Mouse (Mus musculus): ENCODE data around the gene Ankrd28. TPM values are rescaled to one million over a fixed set of nuclear protein-coding genes. Genes with fewer than 3 reads are reported as not detected.

Ankrd28 gene
- polyA plus RNA-seq, 1 experiment from 2014 or later: 7.5 TPM

DNA sequence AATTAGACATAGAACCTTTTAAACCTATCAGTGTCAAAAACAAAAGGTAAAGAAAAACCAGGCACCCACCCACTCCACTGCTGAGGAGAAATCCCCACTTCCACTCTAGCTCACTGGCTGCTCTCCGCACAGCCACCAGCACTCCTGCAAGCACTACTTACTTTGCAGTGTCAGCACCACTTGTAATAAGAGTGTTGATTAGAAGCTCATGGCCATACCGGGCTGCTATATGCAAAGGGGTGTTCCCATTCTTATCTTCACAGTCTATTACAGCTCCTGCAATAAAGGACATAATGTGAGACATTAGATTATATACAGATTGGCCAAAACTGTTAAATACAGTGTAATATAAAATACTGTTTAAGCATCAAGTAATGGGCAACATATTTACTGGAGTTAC is 95.6 kb downstream of the Ankrd28 start:
- Histone ChIP-seq H3K9me3 (ENCODE audit: low read length) (no peaks in the 10 kb centered on the region), H3K4me1 (ENCODE audit: insufficient read depth, low read length) (no peaks in the 10 kb centered on the region), H3K4me2 (replicated peaks; ENCODE audit: low read depth, low read length) (no peak overlapping the region), H3K36me3 (ENCODE audit: insufficient read depth, low read length) (peaks cover 10% of the 10 kb centered on the region; the same call in 1 of the 2 replicates), H3K27ac (ENCODE audit: low read length) (no peak overlapping the region), H3K4me3 (ENCODE audit: low read length) (no peak overlapping the region), H3K27me3 (ENCODE audit: insufficient read depth, low read length) (no peaks in the 10 kb centered on the region), H3K9ac (replicated peaks; ENCODE audit: low read length) (no peak overlapping the region)
- 90% methylated on average over 2 of the region's 2 CpGs for WGBS
- no peak for ATAC-seq (ENCODE audit: low FRiP score, low TSS enrichment)

- Histone ChIP-seq H3K4me1 (ENCODE audit: insufficient read depth, low read length) (no peaks in the 10 kb centered on the region), H3K4me2 (replicated peaks; ENCODE audit: low read depth, low read length) (no peak overlapping the region), H3K27ac (ENCODE audit: low read length) (no peak overlapping the region), H3K9ac (replicated peaks; ENCODE audit: low read length) (no peak overlapping the region), H3K36me3 (ENCODE audit: insufficient read depth, low read length) (peaks cover 19% of the 10 kb centered on the region), H3K9me3 (ENCODE audit: low read length) (no peaks in the 10 kb centered on the region), H3K4me3 (ENCODE audit: low read length) (no peak overlapping the region), H3K27me3 (ENCODE audit: insufficient read depth, low read length) (no peaks in the 10 kb centered on the region)
- 89% methylated on average over 3 of the region's 3 CpGs for WGBS
- no peak for ATAC-seq (ENCODE audit: low FRiP score, low TSS enrichment)
Observed at GRCm38 (mm10) chr14:31727522-31727921, 102.9 kb downstream of the Ankrd28 start.

GRCm38 (mm10) chr14:31722746-31723145 is 107.7 kb downstream of the Ankrd28 start:
- 87% methylated on average over 1 of the region's 1 CpGs for WGBS
- H3K9me3 ChIP-seq (ENCODE audit: low read length): no peaks in the 10 kb centered on the region
- H3K4me2 ChIP-seq (replicated peaks; ENCODE audit: low read depth, low read length): no peak overlapping the region

DNA sequence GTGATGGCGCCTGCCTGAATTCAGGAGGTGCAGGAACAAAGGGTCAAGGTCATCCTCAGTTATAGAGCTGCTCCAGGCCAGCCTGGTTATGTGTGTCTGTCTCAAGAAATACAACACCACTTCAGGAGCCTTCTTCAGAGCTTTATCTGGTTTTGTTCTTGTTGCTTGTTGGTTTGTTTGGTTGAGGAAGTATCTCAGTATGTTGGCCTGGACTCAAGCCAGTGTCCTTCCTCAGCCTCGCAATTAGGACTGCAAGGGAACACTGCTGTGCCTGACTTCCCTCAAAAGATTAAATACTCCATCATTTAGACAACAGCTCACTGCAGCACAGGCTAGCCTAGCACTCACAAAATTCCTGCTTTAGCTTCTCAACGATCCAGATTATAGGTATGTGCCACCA is 109.2 kb downstream of the Ankrd28 start:
- WGBS: 90% methylated on average over 3 of the region's 3 CpGs
- Histone ChIP-seq H3K27me3 (ENCODE audit: insufficient read depth, low read length) (no peaks in the 10 kb centered on the region), H3K4me2 (replicated peaks; ENCODE audit: low read depth, low read length) (no peak overlapping the region), H3K36me3 (ENCODE audit: insufficient read depth, low read length) (peaks cover 32% of the 10 kb centered on the region), H3K4me3 (ENCODE audit: low read length) (no peak overlapping the region), H3K9me3 (ENCODE audit: low read length) (no peaks in the 10 kb centered on the region), H3K27ac (ENCODE audit: low read length) (no peak overlapping the region), H3K4me1 (ENCODE audit: insufficient read depth, low read length) (no peaks in the 10 kb centered on the region), H3K9ac (replicated peaks; ENCODE audit: low read length) (no peak overlapping the region)
- no peak for ATAC-seq (ENCODE audit: low FRiP score, low TSS enrichment)

More at GRCm38 (mm10) chr14:31722746-31723145, 107.7 kb downstream of the Ankrd28 start:
- ATAC-seq (ENCODE audit: low FRiP score, low TSS enrichment): no peak
- Histone ChIP-seq H3K4me3 (ENCODE audit: low read length) (no peak overlapping the region), H3K36me3 (ENCODE audit: insufficient read depth, low read length) (peaks cover 33% of the 10 kb centered on the region), H3K27me3 (ENCODE audit: insufficient read depth, low read length) (no peaks in the 10 kb centered on the region), H3K27ac (ENCODE audit: low read length) (no peak overlapping the region), H3K9ac (replicated peaks; ENCODE audit: low read length) (no peak overlapping the region), H3K4me1 (ENCODE audit: insufficient read depth, low read length) (no peaks in the 10 kb centered on the region)

- ATAC-seq (ENCODE audit: low FRiP score, low TSS enrichment): no peak
- H3K27me3 ChIP-seq (ENCODE audit: insufficient read depth, low read length): no peaks in the 10 kb centered on the region
- 84% methylated on average over 2 of the region's 2 CpGs for WGBS
- H3K27ac ChIP-seq (ENCODE audit: low read length): no peak overlapping the region
- H3K4me3 ChIP-seq (ENCODE audit: low read length): no peak overlapping the region
- H3K36me3 ChIP-seq (ENCODE audit: insufficient read depth, low read length): peaks cover 40% of the 10 kb centered on the region
- no peak overlapping the region for H3K4me2 ChIP-seq (replicated peaks; ENCODE audit: low read depth, low read length)
- H3K4me1 ChIP-seq (ENCODE audit: insufficient read depth, low read length): no peaks in the 10 kb centered on the region
- no peaks in the 10 kb centered on the region for H3K9me3 ChIP-seq (ENCODE audit: low read length)
- no peak overlapping the region for H3K9ac ChIP-seq (replicated peaks; ENCODE audit: low read length)
Observed at GRCm38 (mm10) chr14:31718332-31718731, 112.1 kb downstream of the Ankrd28 start.

- H3K4me2 ChIP-seq (replicated peaks; ENCODE audit: low read depth, low read length): no peak overlapping the region
- ATAC-seq (ENCODE audit: low FRiP score, low TSS enrichment): no peak
- H3K4me3 ChIP-seq (ENCODE audit: low read length): no peak overlapping the region
- no peak overlapping the region for H3K27ac ChIP-seq (ENCODE audit: low read length)
- H3K27me3 ChIP-seq (ENCODE audit: insufficient read depth, low read length): no peaks in the 10 kb centered on the region
- H3K36me3 ChIP-seq (ENCODE audit: insufficient read depth, low read length): peaks cover 37% of the 10 kb centered on the region
- no peaks in the 10 kb centered on the region for H3K4me1 ChIP-seq (ENCODE audit: insufficient read depth, low read length)
- no peak overlapping the region for H3K9ac ChIP-seq (replicated peaks; ENCODE audit: low read length)
- WGBS: 96% methylated on average over 5 of the region's 5 CpGs
- no peaks in the 10 kb centered on the region for H3K9me3 ChIP-seq (ENCODE audit: low read length)
Observed at GRCm38 (mm10) chr14:31717360-31717759, 113.1 kb downstream of the Ankrd28 start.

- peaks cover 34% of the 10 kb centered on the region for H3K36me3 ChIP-seq (ENCODE audit: insufficient read depth, low read length)
Observed at GRCm38 (mm10) chr14:31715669-31716068, 114.8 kb downstream of the Ankrd28 start.

DNA sequence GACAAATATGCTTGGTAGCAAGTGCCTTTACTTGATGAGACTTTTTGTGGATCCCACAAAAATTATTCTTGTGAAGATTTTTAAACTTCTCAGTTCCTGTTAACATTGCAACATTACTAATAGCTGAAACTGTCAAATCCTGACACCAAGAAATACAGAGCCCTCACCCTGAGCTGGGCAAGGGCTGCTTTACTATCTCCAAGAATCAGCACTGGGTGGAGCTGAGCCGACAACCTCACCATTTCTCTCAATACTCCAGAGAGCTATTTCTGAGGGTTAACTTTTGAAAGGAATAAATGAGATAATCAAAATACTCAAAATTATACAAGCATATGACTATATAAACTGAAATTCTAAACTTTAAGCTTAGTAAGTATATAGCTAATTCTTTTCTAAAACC is 121.1 kb downstream of the Ankrd28 start:
- Histone ChIP-seq H3K27ac (ENCODE audit: low read length) (no peak overlapping the region), H3K4me3 (ENCODE audit: low read length) (no peak overlapping the region), H3K9me3 (ENCODE audit: low read length) (no peaks in the 10 kb centered on the region), H3K4me2 (replicated peaks; ENCODE audit: low read depth, low read length) (no peak overlapping the region), H3K27me3 (ENCODE audit: insufficient read depth, low read length) (no peaks in the 10 kb centered on the region), H3K4me1 (ENCODE audit: insufficient read depth, low read length) (no peaks in the 10 kb centered on the region), H3K9ac (replicated peaks; ENCODE audit: low read length) (no peak overlapping the region), H3K36me3 (ENCODE audit: insufficient read depth, low read length) (peaks cover 17% of the 10 kb centered on the region; the same call in 1 of the 2 replicates)
- 79% methylated on average over 1 of the region's 1 CpGs for WGBS
- ATAC-seq (ENCODE audit: low FRiP score, low TSS enrichment): no peak

More at GRCm38 (mm10) chr14:31715669-31716068, 114.8 kb downstream of the Ankrd28 start:
- no peak overlapping the region for H3K27ac ChIP-seq (ENCODE audit: low read length)
- H3K9me3 ChIP-seq (ENCODE audit: low read length): no peaks in the 10 kb centered on the region
- no peak overlapping the region for H3K9ac ChIP-seq (replicated peaks; ENCODE audit: low read length)
- no peak for ATAC-seq (ENCODE audit: low FRiP score, low TSS enrichment)
- H3K27me3 ChIP-seq (ENCODE audit: insufficient read depth, low read length): no peaks in the 10 kb centered on the region
- H3K4me3 ChIP-seq (ENCODE audit: low read length): no peak overlapping the region
- H3K4me2 ChIP-seq (replicated peaks; ENCODE audit: low read depth, low read length): no peak overlapping the region
- no peaks in the 10 kb centered on the region for H3K4me1 ChIP-seq (ENCODE audit: insufficient read depth, low read length)

DNA sequence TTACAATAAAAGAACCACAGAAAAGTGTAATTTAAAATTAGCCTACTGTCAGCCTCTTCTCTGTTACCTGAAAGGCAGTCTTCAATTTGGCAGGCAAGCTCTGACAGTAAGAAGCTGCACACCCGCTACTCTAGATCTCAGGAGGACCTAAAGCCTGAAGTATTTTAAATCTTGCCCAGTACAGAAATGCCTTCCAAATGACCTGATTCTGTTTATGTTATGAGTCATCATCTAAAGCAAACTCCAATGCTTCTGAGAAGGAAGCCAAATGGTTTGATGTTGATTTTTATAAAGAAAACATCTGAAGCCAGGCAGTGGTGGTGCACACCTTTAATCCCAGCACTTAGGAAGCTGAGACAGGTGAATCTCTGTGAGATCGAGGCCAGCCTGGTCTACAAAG is 130.1 kb downstream of the Ankrd28 start:
- H3K9me3 ChIP-seq (ENCODE audit: low read length): no peaks in the 10 kb centered on the region
- H3K4me3 ChIP-seq (ENCODE audit: low read length): no peak overlapping the region
- ATAC-seq (ENCODE audit: low FRiP score, low TSS enrichment): no peak
- H3K4me1 ChIP-seq (ENCODE audit: insufficient read depth, low read length): no peaks in the 10 kb centered on the region
- 85% methylated on average over 2 of the region's 2 CpGs for WGBS
- no peak overlapping the region for H3K27ac ChIP-seq (ENCODE audit: low read length)
- H3K36me3 ChIP-seq (ENCODE audit: insufficient read depth, low read length): peaks cover 31% of the 10 kb centered on the region
- H3K4me2 ChIP-seq (replicated peaks; ENCODE audit: low read depth, low read length): no peak overlapping the region
- no peaks in the 10 kb centered on the region for H3K27me3 ChIP-seq (ENCODE audit: insufficient read depth, low read length)
- H3K9ac ChIP-seq (replicated peaks; ENCODE audit: low read length): no peak overlapping the region

DNA sequence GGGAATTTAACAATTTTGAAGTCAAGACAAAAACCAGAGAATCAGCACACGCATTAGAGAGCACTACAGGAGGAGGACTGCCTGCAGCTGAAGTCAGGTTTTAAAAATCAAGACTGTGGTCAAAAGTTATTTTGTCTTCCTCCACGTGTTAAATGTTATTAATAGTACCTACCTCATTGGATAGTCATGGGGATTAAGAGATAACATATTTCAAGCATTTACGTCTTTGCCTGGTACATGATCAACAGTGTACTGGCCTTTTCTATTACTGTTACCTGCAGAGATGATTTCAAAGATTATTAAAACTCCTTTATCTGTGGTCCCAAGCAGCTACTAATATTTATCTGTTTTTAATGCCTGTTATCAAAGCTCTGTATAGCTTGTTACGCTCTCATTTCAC is 132.7 kb downstream of the Ankrd28 start:
- 88% methylated on average over 4 of the region's 4 CpGs for WGBS
- Histone ChIP-seq H3K4me1 (ENCODE audit: insufficient read depth, low read length) (no peaks in the 10 kb centered on the region), H3K36me3 (ENCODE audit: insufficient read depth, low read length) (peaks cover 21% of the 10 kb centered on the region), H3K27ac (ENCODE audit: low read length) (no peak overlapping the region), H3K4me3 (ENCODE audit: low read length) (no peak overlapping the region), H3K9ac (replicated peaks; ENCODE audit: low read length) (no peak overlapping the region), H3K27me3 (ENCODE audit: insufficient read depth, low read length) (no peaks in the 10 kb centered on the region), H3K4me2 (replicated peaks; ENCODE audit: low read depth, low read length) (no peak overlapping the region), H3K9me3 (ENCODE audit: low read length) (no peaks in the 10 kb centered on the region)
- no peak for ATAC-seq (ENCODE audit: low FRiP score, low TSS enrichment)

Data from kidney, embryonic 16.5 days (tissue).